Comparison of ENCODE assay signal across 16 mouse cellular contexts in the genomic region with DNA sequence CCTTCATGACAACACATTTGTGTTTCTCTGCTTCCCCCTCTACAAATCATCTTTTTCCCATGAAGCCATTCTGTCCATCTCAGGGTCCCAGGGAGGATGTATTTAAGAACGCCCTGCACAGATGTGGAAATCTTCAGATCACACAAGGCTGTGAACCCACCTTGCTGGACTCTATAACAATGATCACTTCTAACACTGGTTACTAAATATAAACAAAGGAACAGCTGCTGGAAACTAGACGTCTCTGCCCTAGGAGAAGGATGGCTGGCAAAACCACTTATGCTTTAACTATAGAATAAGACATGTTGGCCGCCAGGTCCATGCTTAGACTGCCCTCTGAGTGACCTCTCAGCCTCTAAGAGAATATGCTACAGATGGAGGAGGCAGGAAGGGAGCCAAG.
"Had no signal": no experiment of that assay in that cellular context is flagged by ENCODE, and none has a peak within 500 bp of the region (broad histone marks: within the 10 kb centered on the region; RNA-seq: fewer than 3 reads in every experiment).

No protein-coding gene starts in this region.

- H3K4me2 ChIP-seq: lung, embryonic 14.5 days; midbrain, embryonic 12.5 days; neural tube, embryonic 13.5 days; neural tube, embryonic 15.5 days had no signal

- H3K9ac ChIP-seq: lung, embryonic 14.5 days; midbrain, embryonic 12.5 days; neural tube, embryonic 13.5 days; neural tube, embryonic 15.5 days had no signal

- H3K27me3 ChIP-seq: midbrain, embryonic 12.5 days; neural tube, embryonic 13.5 days; neural tube, embryonic 15.5 days had no signal

- H3K9me3 ChIP-seq: midbrain, embryonic 12.5 days; neural tube, embryonic 13.5 days; neural tube, embryonic 15.5 days had no signal

- H3K36me3 ChIP-seq: midbrain, embryonic 12.5 days; neural tube, embryonic 13.5 days; neural tube, embryonic 15.5 days had no signal

- H3K27ac ChIP-seq: midbrain, embryonic 12.5 days; neural tube, embryonic 13.5 days had no signal

- ATAC-seq: midbrain, embryonic 16.5 days had no signal

- DNase-seq: lung, adult 18-20 months; lung, embryonic 14.5 days; lung, postnatal 10 days; lung, postnatal 4 days; right cerebral cortex, adult 18-20 months; right cerebral cortex, postnatal 25 days; right cerebral cortex, postnatal 4 days; spleen, adult 18-20 months; thymus, adult 18-20 months; thymus, postnatal 14 days; thymus, postnatal 36 days had no signal

- H3K4me3 ChIP-seq: midbrain, embryonic 12.5 days; myocyte; neural tube, embryonic 13.5 days; neural tube, embryonic 15.5 days had no signal
